Mouse (Mus musculus) monocyte, adult 5-6 weeks (primary cell): ENCODE measurements around the gene Tbx3. TPM values are rescaled to one million over a fixed set of nuclear protein-coding genes. Genes with fewer than 3 reads are reported as not detected.

Source experiments
- ATAC-seq: fragments of 153-309, 156-312 bp; replicated peaks from 2 replicates; pipeline ENCODE4 v1.8.0; 2017; ENCODE audit warnings: mild to moderate bottlenecking; ENCODE audit not compliant: low TSS enrichment, insufficient number of reproducible peaks, severe bottlenecking, poor library complexity, low FRiP score
- total RNA-seq: library from RNA; stranded (forward); fragments of 200-1000, 200-491, 200-594 nt; gene quantifications from 3 replicates; pipeline ENCODE4 v1.2.3, GENCODE M21; 2017

The Tbx3 gene
- total RNA-seq, 1 experiment from 2014 or later, result not detected

DNA sequence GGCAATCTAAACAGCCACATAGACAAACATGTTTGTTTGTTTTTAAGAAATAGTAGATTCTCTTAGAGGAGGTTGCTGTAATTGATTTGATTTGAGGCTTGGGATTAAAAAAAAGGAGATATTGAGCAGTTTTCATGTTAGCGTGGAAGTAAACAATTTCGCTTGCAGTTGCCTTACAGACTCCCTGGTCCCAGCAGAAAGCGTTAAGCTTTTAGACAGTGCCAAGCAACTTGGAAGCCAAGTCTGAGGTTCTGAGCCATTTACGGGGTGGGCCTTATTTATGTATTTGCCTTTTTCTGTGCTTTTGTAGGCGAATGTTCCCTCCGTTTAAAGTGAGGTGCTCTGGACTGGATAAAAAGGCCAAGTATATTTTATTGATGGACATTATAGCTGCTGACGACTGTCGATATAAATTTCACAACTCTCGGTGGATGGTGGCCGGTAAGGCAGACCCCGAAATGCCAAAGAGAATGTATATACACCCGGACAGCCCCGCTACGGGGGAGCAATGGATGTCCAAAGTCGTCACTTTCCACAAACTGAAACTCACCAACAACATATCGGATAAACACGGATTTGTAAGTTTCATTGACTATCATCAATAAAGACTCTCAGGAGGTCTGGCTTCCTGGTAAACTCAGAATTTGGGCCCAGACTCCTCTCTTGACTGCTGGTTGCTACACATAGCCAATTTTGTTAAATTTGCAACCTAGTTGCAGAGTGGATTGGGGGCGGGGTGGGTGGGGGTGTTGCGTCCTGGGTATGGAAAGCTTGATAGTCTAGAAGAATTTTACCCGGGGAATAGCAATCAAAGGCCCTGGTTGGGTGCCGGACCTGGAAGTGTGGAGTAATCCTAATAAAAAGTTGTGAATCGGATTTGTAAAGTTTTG, 3.5 kb downstream of the Tbx3 start:
- no peak for ATAC-seq

GRCm38 (mm10) chr5:119674606-119675330, 4.3 kb downstream of the Tbx3 start:
- no peak for ATAC-seq

- no peak for ATAC-seq
These were observed 5.8 kb downstream of the Tbx3 start for GRCm38 (mm10) chr5:119676245-119676644.

DNA sequence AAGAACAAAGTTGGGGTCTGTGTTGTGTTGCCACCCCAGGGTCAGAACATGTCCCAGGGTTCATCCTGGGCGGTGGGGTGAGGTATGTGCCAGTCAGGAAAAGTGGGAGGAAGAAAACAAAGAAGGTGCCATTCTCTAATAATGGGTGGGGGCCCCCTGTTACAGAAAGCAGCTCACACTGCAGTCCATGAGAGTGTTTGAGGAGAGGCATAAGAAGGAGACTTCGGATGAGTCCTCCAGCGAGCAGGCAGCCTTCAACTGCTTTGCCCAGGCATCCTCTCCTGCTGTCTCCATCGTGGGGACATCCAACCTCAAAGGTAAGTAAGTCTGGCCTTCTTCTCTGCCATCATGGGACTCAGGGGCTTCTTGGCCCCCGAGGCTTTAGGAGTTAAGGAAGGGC, 8.0 kb downstream of the Tbx3 start:
- ATAC-seq, result no peak

DNA sequence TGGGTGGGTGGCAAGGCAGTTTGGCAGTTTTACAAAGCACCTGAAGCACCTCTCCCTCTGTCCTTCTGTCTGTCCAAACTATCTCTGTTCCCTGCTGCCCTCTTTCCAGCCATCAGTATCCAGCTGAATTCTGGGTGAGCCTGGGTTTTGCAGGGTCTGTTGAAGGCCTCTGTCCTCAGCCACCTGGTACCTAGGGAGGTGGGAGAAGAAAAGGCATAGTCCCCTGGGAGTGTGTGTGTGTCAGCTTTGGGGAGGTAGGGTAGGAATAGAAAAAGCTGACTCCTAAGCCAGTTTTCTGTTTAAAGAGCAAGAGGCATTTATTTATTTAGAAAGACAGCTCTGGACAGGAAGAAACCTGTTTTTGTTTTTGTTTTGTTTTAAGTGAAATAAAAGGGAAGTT, 8.6 kb downstream of the Tbx3 start:
- no peak for ATAC-seq

DNA sequence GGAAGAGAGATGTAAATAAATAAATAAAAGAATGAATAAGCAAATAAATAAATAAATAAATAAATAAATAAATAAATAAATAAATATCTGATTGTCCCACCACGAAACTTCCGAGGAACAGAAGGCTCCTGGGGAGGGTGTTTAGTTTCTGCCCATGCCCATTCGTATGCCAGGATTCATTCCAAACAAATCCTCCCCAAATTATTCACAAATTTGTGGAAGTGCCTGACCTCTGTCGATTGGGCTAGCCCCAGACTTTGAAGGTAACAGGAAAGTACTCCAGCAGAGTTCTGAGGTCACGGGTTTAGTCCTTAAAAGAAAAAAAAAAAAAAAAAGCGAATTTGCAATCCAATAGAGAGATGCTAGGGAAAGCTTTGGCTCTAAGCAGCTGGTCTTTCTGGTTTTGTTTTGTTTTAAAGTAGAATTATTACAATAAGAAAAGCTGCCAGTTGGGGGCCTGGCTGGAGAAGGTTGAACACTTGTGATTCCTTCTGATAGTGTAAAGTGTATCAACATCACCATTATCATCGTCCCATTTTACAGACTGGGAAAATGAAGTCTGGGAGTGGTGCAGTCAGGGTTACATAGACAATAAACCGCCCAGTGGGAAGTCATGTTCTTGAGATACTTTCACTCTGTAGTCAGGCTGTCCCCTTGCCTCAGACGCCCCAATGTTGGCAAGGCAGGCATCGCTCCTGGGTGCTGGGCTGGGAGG, 9.3 kb downstream of the Tbx3 start:
- ATAC-seq, result no peak

- no peak for ATAC-seq
These were observed 10.0 kb downstream of the Tbx3 start for GRCm38 (mm10) chr5:119680329-119681010.

GRCm38 (mm10) chr5:119681011-119681832, 10.8 kb downstream of the Tbx3 start:
- no peak for ATAC-seq

- ATAC-seq, result no peak
These were observed 11.4 kb downstream of the Tbx3 start for GRCm38 (mm10) chr5:119681833-119682210.

DNA sequence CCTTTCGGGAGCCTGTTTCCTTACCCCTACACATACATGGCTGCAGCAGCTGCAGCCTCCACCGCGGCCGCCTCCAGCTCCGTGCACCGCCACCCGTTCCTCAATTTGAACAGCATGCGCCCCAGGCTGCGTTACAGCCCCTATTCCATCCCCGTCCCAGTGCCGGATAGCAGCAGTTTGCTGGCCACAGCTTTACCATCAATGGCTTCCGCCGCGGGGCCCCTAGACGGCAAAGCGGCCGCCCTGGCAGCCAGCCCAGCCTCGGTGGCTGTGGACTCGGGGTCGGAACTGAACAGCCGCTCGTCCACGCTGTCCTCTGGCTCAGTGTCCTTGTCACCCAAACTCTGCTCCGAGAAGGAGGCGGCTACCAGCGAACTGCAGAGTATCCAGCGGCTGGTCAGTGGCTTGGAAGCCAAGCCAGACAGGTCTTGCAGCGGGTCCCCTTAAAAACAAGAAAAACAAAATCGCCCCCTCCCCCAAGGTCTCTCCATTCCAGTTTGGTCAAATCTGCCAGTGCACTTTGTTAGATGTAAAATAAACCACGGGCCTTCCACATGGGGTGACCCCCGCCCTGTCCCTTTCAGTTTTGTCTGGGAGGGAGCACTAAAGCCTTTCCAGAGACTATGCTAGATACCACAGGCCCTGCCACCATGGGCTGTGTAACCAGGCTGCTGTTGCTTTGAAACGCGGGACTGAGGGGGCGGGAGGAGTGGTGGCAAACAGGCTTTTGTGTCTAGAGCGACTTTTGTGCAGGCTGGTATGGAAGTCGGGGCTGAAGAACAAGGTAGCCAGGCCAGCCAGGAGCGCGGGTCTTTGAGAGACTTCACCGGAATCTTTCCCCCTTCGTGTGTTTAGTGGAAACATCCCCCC, 12.4 kb downstream of the Tbx3 start:
- no peak for ATAC-seq

DNA sequence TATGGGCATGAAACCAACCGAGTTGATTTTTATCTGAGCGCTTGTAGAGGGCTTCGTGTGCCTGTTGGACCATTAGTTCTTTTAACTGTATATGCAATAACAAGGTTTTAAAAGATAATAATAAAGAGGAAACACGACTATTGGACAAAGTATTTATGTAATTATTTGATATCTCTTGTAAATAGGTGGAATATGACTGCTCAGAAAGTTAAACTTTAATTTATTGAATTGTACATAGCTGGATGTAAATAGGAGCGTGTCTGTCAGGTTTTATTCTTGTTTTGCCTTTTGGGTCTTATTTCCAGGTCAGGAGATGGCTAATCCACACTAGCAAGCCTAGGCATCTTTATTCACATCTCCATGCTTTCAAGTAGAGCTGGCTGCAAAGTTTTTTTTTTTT, 13.4 kb downstream of the Tbx3 start:
- no peak for ATAC-seq

DNA sequence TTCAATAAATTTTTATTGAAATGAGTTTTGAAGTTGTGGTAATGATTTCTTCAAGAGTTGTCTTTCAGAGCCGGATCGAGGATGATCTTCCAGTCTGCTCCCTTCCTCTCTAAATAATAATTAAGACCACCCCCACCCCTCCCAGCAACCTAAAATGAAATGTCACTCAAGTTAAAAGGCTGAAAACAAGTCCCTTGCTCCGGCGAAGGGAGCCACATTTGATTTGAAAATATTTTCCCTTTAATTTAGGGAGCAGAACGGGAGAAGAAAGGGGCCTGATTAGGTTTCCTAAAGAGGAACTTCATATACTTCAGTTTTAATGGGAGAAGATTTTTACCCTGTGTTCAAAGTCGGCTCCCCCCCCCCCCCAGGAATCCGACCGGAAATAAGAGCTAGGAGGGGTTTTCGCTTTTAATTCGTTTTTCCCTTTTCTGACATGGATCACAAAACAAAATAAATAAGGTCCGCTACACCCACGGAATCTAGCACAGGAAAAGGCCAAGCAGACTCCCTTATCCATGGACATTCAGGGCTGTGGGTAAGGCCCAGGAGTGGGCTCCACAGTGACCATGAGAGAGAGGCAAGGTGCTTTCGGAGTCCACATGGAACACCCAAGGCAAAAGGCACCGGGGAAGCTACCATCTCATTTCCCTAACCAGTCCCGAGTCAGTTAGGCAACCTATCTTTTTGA, 14.4 kb downstream of the Tbx3 start:
- ATAC-seq, result no peak

DNA sequence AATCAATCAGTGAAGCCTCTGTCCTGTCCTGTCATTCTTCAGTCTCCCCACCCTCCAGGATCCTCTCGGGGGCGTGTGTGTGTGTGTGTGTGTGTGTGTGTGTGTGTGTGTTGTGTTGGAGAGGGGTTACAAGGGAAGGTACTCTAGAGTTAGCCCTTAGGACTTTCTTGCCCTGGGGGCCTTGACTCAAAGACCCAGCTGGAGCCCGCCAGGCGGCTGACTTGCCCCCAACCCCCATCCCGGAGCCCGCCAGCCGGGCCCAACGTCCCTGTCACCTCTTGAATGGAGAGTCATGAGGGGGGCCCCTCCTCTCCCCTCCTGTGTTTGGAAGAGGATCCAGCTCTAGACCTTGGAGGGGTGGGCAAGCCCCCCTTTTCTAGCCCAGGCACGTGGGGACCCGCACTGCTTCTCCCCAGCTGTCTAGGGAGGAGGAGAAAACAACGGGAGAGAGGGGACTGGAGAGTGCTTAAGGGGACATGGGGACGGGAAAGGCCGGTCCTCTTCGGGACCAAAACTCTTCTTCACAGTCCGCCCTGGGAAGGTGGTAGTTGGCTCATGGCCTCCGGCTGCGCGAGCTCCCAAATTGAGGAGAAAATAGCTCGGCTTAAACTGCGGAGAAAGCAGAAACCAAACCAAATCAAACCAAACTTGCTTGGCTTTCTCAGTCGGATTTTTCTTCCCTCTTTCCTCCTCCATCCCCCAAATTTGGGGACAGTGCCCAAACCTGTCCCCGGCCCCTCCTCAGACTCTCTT, 15.2 kb downstream of the Tbx3 start:
- no peak for ATAC-seq

- ATAC-seq, result no peak
These were observed 15.9 kb downstream of the Tbx3 start for GRCm38 (mm10) chr5:119686199-119686964.

GRCm38 (mm10) chr5:119687005-119687855, 16.8 kb downstream of the Tbx3 start:
- no peak for ATAC-seq
